Mouse (Mus musculus) liver, embryonic 14 days (tissue): ENCODE results near the gene Rcn3. TPM values are rescaled to one million over a fixed set of nuclear protein-coding genes. Genes with fewer than 3 reads are reported as not detected.

Experiments used
- polyA plus RNA-seq: library from polyadenylated mRNA; depleted of rRNA; stranded (reverse); fragments of >200 nt; gene quantifications from 2 replicates; pipeline ENCODE4 v1.2.3, GENCODE M21; 2012; rRNA removed

Rcn3 gene
- polyA plus RNA-seq, result 18.0 and 23.0 TPM in 2 replicates

GRCm38 (mm10) chr7:45092048-45092447 is at the start of gene Rcn3:
Gene Rcn3 (minus strand): TSS chr7:45092221.

GRCm38 (mm10) chr7:45135993-45136567 is 44.1 kb upstream of the Rcn3 start, which contains the start of the genes Gm45713 and Flt3l:
Gene Gm45713 (minus strand): TSS chr7:45136231.
Gene Flt3l (minus strand): TSS chr7:45136432.

GRCm38 (mm10) chr7:45128624-45129246 is 36.7 kb upstream of the Rcn3 start, which contains the start of gene Rpl13a:
Gene Rpl13a (minus strand): TSS chr7:45128761.

GRCm38 (mm10) chr7:45124224-45125143 is 32.5 kb upstream of the Rcn3 start, which contains the start of gene Rps11:
Gene Rps11 (minus strand): TSS chr7:45124439.

GRCm38 (mm10) chr7:45103652-45104180 is 11.7 kb upstream of the Rcn3 start, which contains the start of gene Fcgrt:
Gene Fcgrt (minus strand): TSS chr7:45103851.

GRCm38 (mm10) chr7:45062239-45062835 is 29.7 kb downstream of the Rcn3 start, which contains the start of the genes Nosip and Prrg2:
Gene Nosip (plus strand): TSS chr7:45062429.
Gene Prrg2 (minus strand): TSS chr7:45062677.

GRCm38 (mm10) chr7:45052862-45053116 is 39.2 kb downstream of the Rcn3 start, which contains the start of gene Prr12:
Gene Prr12 (minus strand): TSS chr7:45052881.

Other genes with a start within 250 kb of the Rcn3 start
- 22.9 and 23.0 TPM in 2 replicates for gene Akt1s1, start 243.2 kb downstream of the Rcn3 start, polyA plus RNA-seq
- 14.0 and 15.9 TPM in 2 replicates for gene Tbc1d17, start 243.1 kb downstream of the Rcn3 start, polyA plus RNA-seq
- gene Pnkp, start 235.1 kb downstream of the Rcn3 start, polyA plus RNA-seq, result 13.6 and 14.4 TPM in 2 replicates
- gene Ptov1, start 222.4 kb downstream of the Rcn3 start, polyA plus RNA-seq, result 43.8 and 45.4 TPM in 2 replicates
- gene Med25, start 199.5 kb downstream of the Rcn3 start, polyA plus RNA-seq, result 25.1 and 29.4 TPM in 2 replicates
- 4.5 and 5.3 TPM in 2 replicates for gene Fuz, start 196.1 kb downstream of the Rcn3 start, polyA plus RNA-seq
- 59.2 and 68.7 TPM in 2 replicates for gene Ap2a1, start 162.7 kb downstream of the Rcn3 start, polyA plus RNA-seq
- gene Tsks, start 149.0 kb downstream of the Rcn3 start, polyA plus RNA-seq, result 0.10 TPM in 1 of 2 replicates, not detected in the other
- 1.8 and 2.3 TPM in 2 replicates for gene Cpt1c, start 117.4 kb downstream of the Rcn3 start, polyA plus RNA-seq
- gene Prmt1, start 105.7 kb downstream of the Rcn3 start, polyA plus RNA-seq, result 163 and 176 TPM in 2 replicates
- 38.0 and 41.0 TPM in 2 replicates for gene Irf3, start 94.6 kb downstream of the Rcn3 start, polyA plus RNA-seq
- gene Bcl2l12, start 93.5 kb downstream of the Rcn3 start, polyA plus RNA-seq, result 10.2 and 11.7 TPM in 2 replicates
- 15.6 and 17.5 TPM in 2 replicates for gene Scaf1, start 75.9 kb downstream of the Rcn3 start, polyA plus RNA-seq
- gene Rras, start 74.3 kb downstream of the Rcn3 start, polyA plus RNA-seq, result 15.6 and 17.7 TPM in 2 replicates
- 1.9 and 2.5 TPM in 2 replicates for gene Prr12, start 39.3 kb downstream of the Rcn3 start, polyA plus RNA-seq
- 26.5 and 28.7 TPM in 2 replicates for gene Nosip, start 29.8 kb downstream of the Rcn3 start, polyA plus RNA-seq
- gene Prrg2, start 29.5 kb downstream of the Rcn3 start, polyA plus RNA-seq, result 7.1 and 7.9 TPM in 2 replicates
- gene Fcgrt, start 11.6 kb upstream of the Rcn3 start, polyA plus RNA-seq, result 15.3 and 17.0 TPM in 2 replicates
- 329 and 425 TPM in 2 replicates for gene Rps11, start 32.2 kb upstream of the Rcn3 start, polyA plus RNA-seq
- 824 and 978 TPM in 2 replicates for gene Rpl13a, start 36.5 kb upstream of the Rcn3 start, polyA plus RNA-seq
- gene Gm45713, start 44.0 kb upstream of the Rcn3 start, polyA plus RNA-seq, result 0.03 and 0.05 TPM in 2 replicates
- 11.3 and 12.1 TPM in 2 replicates for gene Flt3l, start 44.2 kb upstream of the Rcn3 start, polyA plus RNA-seq
- 33.3 and 38.1 TPM in 2 replicates for gene Pih1d1, start 62.1 kb upstream of the Rcn3 start, polyA plus RNA-seq
- 14.6 and 17.2 TPM in 2 replicates for gene Aldh16a1, start 62.4 kb upstream of the Rcn3 start, polyA plus RNA-seq
- 0.02 TPM in 1 of 2 replicates, not detected in the other for gene Slc17a7, start 71.7 kb upstream of the Rcn3 start, polyA plus RNA-seq
- gene Gfy, start 87.3 kb upstream of the Rcn3 start, polyA plus RNA-seq, result not detected in 2 replicates
- gene Pth2, start 88.8 kb upstream of the Rcn3 start, polyA plus RNA-seq, result not detected in 2 replicates
- gene Ccdc155, start 112.7 kb upstream of the Rcn3 start, polyA plus RNA-seq, result 0.03 and 0.07 TPM in 2 replicates
- 1.0 and 1.5 TPM in 2 replicates for gene Dkkl1, start 119.9 kb upstream of the Rcn3 start, polyA plus RNA-seq
- 9.4 and 12.0 TPM in 2 replicates for gene Tead2, start 123.5 kb upstream of the Rcn3 start, polyA plus RNA-seq
- gene Cd37, start 146.9 kb upstream of the Rcn3 start, polyA plus RNA-seq, result 8.7 and 11.7 TPM in 2 replicates
- 0.01 and 0.03 TPM in 2 replicates for gene Slc6a16, start 148.9 kb upstream of the Rcn3 start, polyA plus RNA-seq
- gene Slc6a21, start 185.3 kb upstream of the Rcn3 start, polyA plus RNA-seq, result not detected in 2 replicates
- 0.95 and 1.2 TPM in 2 replicates for gene Trpm4, start 241.6 kb upstream of the Rcn3 start, polyA plus RNA-seq
- gene Hrc, start 243.1 kb upstream of the Rcn3 start, polyA plus RNA-seq, result 0.06 and 0.76 TPM in 2 replicates